Mouse (Mus musculus): ENCODE results near the gene Olig2. TPM values are rescaled to one million over a fixed set of nuclear protein-coding genes. Genes with fewer than 3 reads are reported as not detected.
A peak's percentile ranks its signal among the peaks of the same experiment; 100 is the strongest.

The Olig2 gene
- total and polyA plus RNA-seq, 2 experiments from 2014 or later: 16.0 to 58.7 TPM

DNA sequence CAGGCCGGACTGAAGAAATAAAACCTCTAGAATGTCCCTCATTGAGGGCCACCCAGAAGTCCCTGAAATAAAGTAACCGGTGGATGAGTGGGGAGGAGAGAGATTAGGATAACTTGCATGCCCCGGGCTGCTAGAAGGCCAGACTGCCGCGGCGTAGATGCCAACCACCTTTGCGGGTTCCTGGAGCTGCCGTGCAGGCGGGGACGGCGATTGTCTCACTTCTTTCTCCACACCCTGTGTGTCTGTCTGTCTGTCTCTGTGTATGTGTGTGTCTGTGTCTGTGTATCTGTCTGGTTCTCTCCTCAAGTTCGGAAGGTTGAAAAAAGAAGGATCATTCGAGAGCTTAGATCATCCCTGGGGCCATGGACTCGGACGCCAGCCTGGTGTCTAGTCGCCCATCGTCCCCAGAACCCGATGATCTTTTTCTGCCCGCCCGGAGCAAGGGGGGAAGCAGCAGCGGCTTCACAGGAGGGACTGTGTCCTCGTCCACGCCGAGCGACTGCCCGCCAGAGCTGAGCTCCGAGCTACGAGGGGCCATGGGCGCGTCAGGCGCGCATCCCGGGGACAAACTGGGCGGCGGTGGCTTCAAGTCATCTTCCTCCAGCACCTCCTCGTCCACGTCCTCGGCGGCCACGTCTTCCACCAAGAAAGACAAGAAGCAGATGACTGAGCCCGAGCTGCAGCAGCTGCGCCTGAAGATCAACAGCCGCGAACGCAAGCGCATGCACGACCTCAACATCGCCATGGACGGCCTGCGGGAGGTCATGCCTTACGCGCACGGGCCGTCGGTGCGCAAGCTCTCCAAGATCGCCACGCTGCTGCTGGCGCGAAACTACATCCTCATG lies 1.0 kb downstream of the Olig2 start:
- Histone ChIP-seq H3K27me3 (ENCODE audit: insufficient read depth, low read length) (peaks cover 84% of the 10 kb centered on the region), H3K4me1 (ENCODE audit: insufficient read depth, low read length) (no peaks in the 10 kb centered on the region), H3K27ac (peak overlapping the region; percentile 65), H3K4me2 (ENCODE audit: low read depth, low read length) (peak overlapping the region; percentile 49), H3K4me3 (ENCODE audit: low read length) (peak overlapping the region; percentile 38), H3K36me3 (ENCODE audit: insufficient read depth, low read length) (no peaks in the 10 kb centered on the region), H3K9ac (replicated peaks; ENCODE audit: low read length) (peak overlapping the region; percentile 52), H3K9me3 (ENCODE audit: low read length) (no peaks in the 10 kb centered on the region)
- ATAC-seq (no peak), DNase-seq (ENCODE audit: low spot score) (peak; percentile 29)
- 1% methylated on average over 60 of the region's 60 CpGs for WGBS
- no peak for TF ChIP-seq CTCF (IDR thresholded peaks at IDR 0.05; ENCODE audit: low read depth)

DNA sequence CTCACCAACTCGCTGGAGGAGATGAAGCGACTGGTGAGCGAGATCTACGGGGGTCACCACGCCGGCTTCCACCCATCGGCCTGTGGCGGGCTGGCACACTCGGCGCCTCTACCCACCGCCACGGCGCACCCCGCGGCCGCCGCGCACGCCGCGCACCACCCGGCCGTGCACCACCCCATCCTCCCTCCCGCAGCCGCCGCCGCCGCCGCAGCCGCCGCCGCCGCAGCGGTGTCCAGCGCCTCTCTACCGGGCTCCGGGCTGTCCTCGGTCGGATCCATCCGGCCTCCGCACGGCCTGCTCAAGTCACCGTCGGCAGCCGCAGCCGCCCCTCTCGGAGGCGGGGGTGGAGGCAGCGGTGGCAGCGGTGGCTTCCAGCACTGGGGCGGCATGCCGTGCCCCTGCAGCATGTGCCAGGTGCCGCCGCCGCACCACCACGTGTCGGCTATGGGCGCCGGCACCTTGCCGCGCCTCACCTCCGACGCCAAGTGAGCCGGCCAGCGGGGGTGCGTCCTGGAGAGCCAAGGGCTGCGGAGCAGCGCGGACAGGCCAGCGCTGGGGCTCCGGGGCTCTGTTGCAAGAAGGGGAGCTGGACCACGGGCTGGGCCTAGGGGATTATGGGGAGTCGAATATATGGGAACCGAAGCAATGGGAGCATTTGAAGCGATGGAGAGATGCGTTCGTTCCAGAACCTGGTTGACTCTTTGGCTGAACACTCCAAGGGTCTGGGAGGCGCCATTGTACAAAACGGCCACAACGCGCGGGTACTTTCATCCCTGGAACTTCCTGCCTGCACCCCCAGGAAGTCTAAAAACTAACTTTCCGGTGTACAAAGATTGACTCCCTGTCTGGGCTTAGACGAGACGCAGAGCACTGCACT lies 1.9 kb downstream of the Olig2 start:
- H3K4me1 ChIP-seq (ENCODE audit: insufficient read depth, low read length): peaks cover under 1% of the 10 kb centered on the region; the same call in 1 of the 2 replicates
- 1% methylated on average over 72 of the region's 85 CpGs for WGBS
- DNase-seq (ENCODE audit: low spot score): no peak
- H3K27ac ChIP-seq: peak overlapping the region; percentile 65; the same call in 1 of the 2 replicates
- TF ChIP-seq CTCF (IDR thresholded peaks at IDR 0.05; ENCODE audit: low read depth): no peak
- no peak for ATAC-seq
- peak overlapping the region; percentile 38 for H3K4me3 ChIP-seq (ENCODE audit: low read length)
- no peaks in the 10 kb centered on the region for H3K36me3 ChIP-seq (ENCODE audit: insufficient read depth, low read length)
- H3K9me3 ChIP-seq (ENCODE audit: low read length): no peaks in the 10 kb centered on the region
- peaks cover 84% of the 10 kb centered on the region for H3K27me3 ChIP-seq (ENCODE audit: insufficient read depth, low read length)
- H3K9ac ChIP-seq (replicated peaks; ENCODE audit: low read length): peak overlapping the region; percentile 52
- H3K4me2 ChIP-seq (ENCODE audit: low read depth, low read length): peak overlapping the region; percentile 49

DNA sequence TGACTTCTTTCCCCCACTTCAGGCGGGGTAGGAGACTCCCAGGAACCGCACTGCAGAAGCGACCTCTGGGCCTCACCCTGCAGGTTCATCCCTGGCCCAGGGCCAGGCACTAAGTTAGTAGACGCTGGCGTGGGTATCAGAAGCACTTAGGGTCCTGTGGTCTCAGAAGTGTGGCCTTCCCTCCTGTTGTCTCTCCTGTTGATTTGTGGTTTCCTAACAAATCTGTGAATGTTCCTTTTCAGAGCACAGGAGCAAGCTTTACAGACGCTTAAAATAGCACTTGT lies 2.4 kb downstream of the Olig2 start:
- ATAC-seq: no peak
- H3K36me3 ChIP-seq (ENCODE audit: insufficient read depth, low read length): no peaks in the 10 kb centered on the region
- TF ChIP-seq CTCF (IDR thresholded peaks at IDR 0.05; ENCODE audit: low read depth): no peak
- H3K4me1 ChIP-seq (ENCODE audit: insufficient read depth, low read length): peaks cover 6% of the 10 kb centered on the region; the same call in 1 of the 2 replicates
- no peaks in the 10 kb centered on the region for H3K9me3 ChIP-seq (ENCODE audit: low read length)
- peak; percentile 35 for DNase-seq (ENCODE audit: low spot score)
- 0 out of 2 replicates have a peak overlapping the region, but pooled peaks have one; percentile 21 for H3K27ac ChIP-seq
- H3K27me3 ChIP-seq (ENCODE audit: insufficient read depth, low read length): peaks cover 84% of the 10 kb centered on the region
- peak overlapping the region; percentile 38 for H3K4me3 ChIP-seq (ENCODE audit: low read length)
- peak overlapping the region; percentile 52; the same call in 1 of the 2 replicates for H3K9ac ChIP-seq (replicated peaks; ENCODE audit: low read length)
- H3K4me2 ChIP-seq (ENCODE audit: low read depth, low read length): peak overlapping the region; percentile 49
- WGBS: 2% methylated on average over 6 of the region's 6 CpGs

DNA sequence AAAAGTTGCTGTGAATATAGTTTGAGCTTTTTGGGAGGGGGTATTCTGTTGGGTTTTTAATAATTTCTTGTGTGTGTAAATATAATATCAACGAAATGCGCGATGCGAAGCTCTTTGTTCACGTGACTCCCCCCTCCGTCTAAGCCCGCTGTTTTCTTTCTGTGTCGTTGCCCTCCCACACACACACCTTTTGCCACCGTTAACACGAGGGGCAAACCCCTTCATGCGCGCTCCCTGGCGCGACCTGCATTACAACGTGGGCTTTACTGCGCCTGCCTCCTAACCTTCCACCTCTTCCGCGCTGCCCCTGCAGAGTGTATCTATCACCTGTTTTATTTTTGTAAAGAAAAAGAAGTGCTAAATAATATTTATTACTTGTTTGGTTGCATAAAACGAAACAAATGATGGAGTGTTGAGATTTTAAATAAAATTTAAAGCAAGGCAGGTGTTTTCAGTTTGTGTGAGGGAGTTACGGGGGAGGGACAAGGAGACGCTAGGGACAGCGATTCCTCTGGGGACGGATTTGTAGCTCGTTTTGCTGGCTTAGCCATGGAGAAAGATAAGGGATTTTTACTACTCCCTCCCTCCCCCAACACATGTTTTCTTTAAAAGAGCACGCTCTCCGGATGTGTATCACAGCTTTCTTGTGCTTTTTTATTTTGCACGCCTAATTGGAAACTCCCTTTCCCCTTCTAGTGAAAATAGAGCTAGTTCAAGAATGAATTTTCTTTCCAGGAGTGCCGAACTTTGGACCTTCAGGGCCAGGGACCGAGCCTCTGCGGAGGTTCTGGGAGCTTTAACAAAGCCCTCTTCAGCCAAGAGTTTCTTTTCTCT lies 3.2 kb downstream of the Olig2 start:
- peak overlapping the region; percentile 38 for H3K4me3 ChIP-seq (ENCODE audit: low read length)
- ATAC-seq: no peak
- peak overlapping the region; percentile 52; the same call in 1 of the 2 replicates for H3K9ac ChIP-seq (replicated peaks; ENCODE audit: low read length)
- H3K27me3 ChIP-seq (ENCODE audit: insufficient read depth, low read length): peaks cover 84% of the 10 kb centered on the region
- H3K4me1 ChIP-seq (ENCODE audit: insufficient read depth, low read length): peaks cover 8% of the 10 kb centered on the region; the same call in 1 of the 2 replicates
- peak overlapping the region; percentile 38 for H3K4me2 ChIP-seq (ENCODE audit: low read depth, low read length)
- DNase-seq (ENCODE audit: low spot score): no peak
- no peaks in the 10 kb centered on the region for H3K9me3 ChIP-seq (ENCODE audit: low read length)
- no peaks in the 10 kb centered on the region for H3K36me3 ChIP-seq (ENCODE audit: insufficient read depth, low read length)
- WGBS: 5% methylated on average over 30 of the region's 30 CpGs
- peak overlapping the region; percentile 45 for H3K27ac ChIP-seq
- TF ChIP-seq CTCF (IDR thresholded peaks at IDR 0.05; ENCODE audit: low read depth): no peak

DNA sequence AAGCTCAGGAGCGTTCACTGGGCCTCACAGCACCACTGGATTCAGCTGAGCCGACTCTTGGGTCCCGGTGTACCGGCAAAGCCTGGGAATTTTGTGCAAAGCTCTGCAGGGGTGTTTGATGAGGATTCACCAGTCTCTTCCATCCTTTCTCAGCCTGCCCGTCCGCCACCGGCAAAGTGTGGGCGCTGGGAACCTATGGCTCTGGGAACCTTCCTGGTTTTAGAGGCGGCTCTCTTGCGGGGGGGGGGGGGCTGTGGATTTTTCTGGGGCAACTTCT lies 3.8 kb downstream of the Olig2 start:
- Histone ChIP-seq H3K9ac (replicated peaks; ENCODE audit: low read length) (peak overlapping the region; percentile 35; the same call in 1 of the 2 replicates), H3K9me3 (ENCODE audit: low read length) (no peaks in the 10 kb centered on the region), H3K4me3 (ENCODE audit: low read length) (peak overlapping the region; percentile 38), H3K36me3 (ENCODE audit: insufficient read depth, low read length) (no peaks in the 10 kb centered on the region), H3K4me1 (ENCODE audit: insufficient read depth, low read length) (peaks cover 8% of the 10 kb centered on the region; the same call in 1 of the 2 replicates), H3K4me2 (ENCODE audit: low read depth, low read length) (peak overlapping the region; percentile 38), H3K27me3 (ENCODE audit: insufficient read depth, low read length) (peaks cover 84% of the 10 kb centered on the region), H3K27ac (peak overlapping the region; percentile 45)
- no peak for TF ChIP-seq CTCF (IDR thresholded peaks at IDR 0.05; ENCODE audit: low read depth)
- ATAC-seq: no peak
- 1% methylated on average over 10 of the region's 10 CpGs for WGBS
- no peak for DNase-seq (ENCODE audit: low spot score)

DNA sequence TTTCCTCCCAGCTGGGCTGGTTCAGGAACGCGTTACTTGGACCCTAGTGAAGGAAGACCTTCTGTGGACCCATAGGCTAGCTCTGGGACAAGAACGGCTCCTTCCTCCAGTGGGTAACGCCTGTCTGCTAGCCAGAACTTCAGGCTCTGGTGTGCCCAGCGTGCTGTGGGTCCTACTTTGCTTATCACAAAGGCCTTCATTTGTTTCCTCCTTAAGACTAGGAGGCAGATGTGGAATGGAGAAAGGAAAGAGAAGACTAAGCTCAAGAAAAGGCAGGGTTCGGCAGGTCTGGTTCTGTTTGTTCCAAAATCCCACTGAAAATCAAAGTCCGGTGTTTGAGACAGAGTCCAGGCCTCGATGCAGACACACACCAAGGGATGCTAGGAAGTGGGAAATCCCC lies 4.4 kb downstream of the Olig2 start:
- no peak for TF ChIP-seq CTCF (IDR thresholded peaks at IDR 0.05; ENCODE audit: low read depth)
- Histone ChIP-seq H3K27ac (peak overlapping the region; percentile 45; the same call in 1 of the 2 replicates), H3K9me3 (ENCODE audit: low read length) (no peaks in the 10 kb centered on the region), H3K9ac (replicated peaks; ENCODE audit: low read length) (peak overlapping the region; percentile 35; the same call in 1 of the 2 replicates), H3K27me3 (ENCODE audit: insufficient read depth, low read length) (peaks cover 86% of the 10 kb centered on the region), H3K4me3 (ENCODE audit: low read length) (peak overlapping the region; percentile 38), H3K4me2 (ENCODE audit: low read depth, low read length) (peak overlapping the region; percentile 38), H3K36me3 (ENCODE audit: insufficient read depth, low read length) (no peaks in the 10 kb centered on the region), H3K4me1 (ENCODE audit: insufficient read depth, low read length) (peaks cover 8% of the 10 kb centered on the region; the same call in 1 of the 2 replicates)
- ATAC-seq (no peak), DNase-seq (ENCODE audit: low spot score) (no peak)
- WGBS: 19% methylated on average over 8 of the region's 8 CpGs
